Mouse (Mus musculus): ENCODE measurements around the gene Col5a1. TPM values are rescaled to one million over a fixed set of nuclear protein-coding genes. Genes with fewer than 3 reads are reported as not detected.

The Col5a1 gene
- polyA plus RNA-seq, 2 experiments: 6.2 to 6.8 TPM

GRCm38 (mm10) chr2:28089095-28089494 is 202.9 kb downstream of the Col5a1 start:
- H3K9ac ChIP-seq (replicated peaks): no peak overlapping the region
- no peaks in the 10 kb centered on the region for H3K9me3 ChIP-seq (ENCODE audit: control insufficient read depth, low read length)
- H3K27me3 ChIP-seq (ENCODE audit: control insufficient read depth, insufficient read depth, low read length): no peaks in the 10 kb centered on the region
- no peaks in the 10 kb centered on the region for H3K36me3 ChIP-seq (replicated peaks; ENCODE audit: control insufficient read depth, insufficient read depth, low read depth)
- H3K4me3 ChIP-seq (ENCODE audit: insufficient read depth in 1 of 2, low read depth in 2 of 2, low read length in 2 of 2): no peak overlapping the region
- H3K4me1 ChIP-seq (replicated peaks; ENCODE audit: control insufficient read depth in 2 of 2, insufficient read depth in 2 of 2, low read length in 1 of 2): peaks cover 9 to 13% of the 10 kb centered on the region in 2 experiments
- no peak for ATAC-seq (ENCODE audit: insufficient read depth)
- no peak for DNase-seq (ENCODE audit: low read depth in 3 of 3, low spot score in 3 of 3)
- no peak for TF ChIP-seq EP300 (IDR thresholded peaks at IDR 0.05; ENCODE audit: low read depth)
- no peak for TF ChIP-seq CTCF (IDR thresholded peaks at IDR 0.05; ENCODE audit: low read depth)
- no peak overlapping the region for H3K4me2 ChIP-seq (ENCODE audit: low read depth)
- H3K27ac ChIP-seq: no peak overlapping the region
- WGBS (ENCODE audit: insufficient replicate concordance): 78% methylated on average over 5 of the region's 5 CpGs

Other genes starting within 250 kb of the Col5a1 start
- gene Rxra, start 210.0 kb upstream of the Col5a1 start, polyA plus RNA-seq (2012; rRNA removed): 7.1 and 7.5 TPM in 2 replicates
- gene Rxra, start 210.0 kb upstream of the Col5a1 start, polyA plus RNA-seq (2014; fragmentation: Nextera tagmentation; extraction: Ambion mirVana): 2.4 and 2.9 TPM in 2 replicates
- gene Fcnb, start 198.5 kb downstream of the Col5a1 start, polyA plus RNA-seq (2012; rRNA removed): 12.0 and 14.6 TPM in 2 replicates
- gene Fcnb, start 198.5 kb downstream of the Col5a1 start, polyA plus RNA-seq (2014; fragmentation: Nextera tagmentation; extraction: Ambion mirVana): 28.4 and 29.9 TPM in 2 replicates